Mouse (Mus musculus) left cerebral cortex, postnatal 14 days (tissue): ENCODE data around the gene Prkce. TPM values are rescaled to one million over a fixed set of nuclear protein-coding genes. Genes with fewer than 3 reads are reported as not detected.

Experiments
- DNase-seq, 2 experiments: peaks; one replicate each; pipeline ENCODE4 v3.0.0; 2021 to 2022; ENCODE audit warnings: low spot score in 2 of 2, mixed read lengths in 1 of 2
- intact Hi-C: fragments of 180-260 bp; cut with DNase I; formaldehyde crosslinking; loops from one replicate; pipeline ENCODE4 v1.15.1; 2025
- total RNA-seq, 2 experiments: library from RNA; stranded (reverse); gene quantifications; 2 replicates each; pipeline ENCODE4 v1.2.3; 2021

The Prkce gene
- total RNA-seq, 2 experiments from 2014 or later, result 248 to 271 TPM

GRCm38 (mm10) chr17:86316771-86317170 is 149.2 kb downstream of the Prkce start:
- intact Hi-C loops, result no loop called here
- DNase-seq, result no peak

- intact Hi-C loops, result no loop called here
- no peak for DNase-seq
These were observed 149.6 kb downstream of the Prkce start for GRCm38 (mm10) chr17:86317197-86317596.

- intact Hi-C loops, result no loop called here
- DNase-seq, result peak; percentile 69 to 75
These were observed 152.5 kb downstream of the Prkce start for GRCm38 (mm10) chr17:86319967-86320602.

- intact Hi-C loops, result no loop called here
- no peak for DNase-seq
These were observed 155.3 kb downstream of the Prkce start for GRCm38 (mm10) chr17:86322840-86323239.

- intact Hi-C loops, result no loop called here
These were observed 155.7 kb downstream of the Prkce start for GRCm38 (mm10) chr17:86323310-86323709.

GRCm38 (mm10) chr17:86323909-86324686 is 156.5 kb downstream of the Prkce start:
- intact Hi-C loops, result no loop called here
- DNase-seq, result no peak

More at GRCm38 (mm10) chr17:86323310-86323709, 155.7 kb downstream of the Prkce start:
- DNase-seq, result no peak

- intact Hi-C loops, result no loop called here
- DNase-seq, result no peak
These were observed 157.2 kb downstream of the Prkce start for GRCm38 (mm10) chr17:86324756-86325155.

- DNase-seq, result no peak
- intact Hi-C loops, result no loop called here
These were observed 157.7 kb downstream of the Prkce start for GRCm38 (mm10) chr17:86325317-86325716.

- intact Hi-C loops, result no loop called here
- no peak for DNase-seq
These were observed 160.4 kb downstream of the Prkce start for GRCm38 (mm10) chr17:86327958-86328357.

- DNase-seq, result no peak
- intact Hi-C loops, result no loop called here
These were observed 161.9 kb downstream of the Prkce start for GRCm38 (mm10) chr17:86329273-86330075.

GRCm38 (mm10) chr17:86330076-86330955 is 162.7 kb downstream of the Prkce start:
- peak in 1 of 2 experiments; percentile 21 for DNase-seq
- intact Hi-C loops, result no loop called here

GRCm38 (mm10) chr17:86331835-86332234 is 164.2 kb downstream of the Prkce start:
- intact Hi-C loops, result no loop called here
- DNase-seq, result no peak

- no peak for DNase-seq
- intact Hi-C loops, result no loop called here
These were observed 167.4 kb downstream of the Prkce start for GRCm38 (mm10) chr17:86334990-86335389.

GRCm38 (mm10) chr17:86336652-86337073 is 169.1 kb downstream of the Prkce start:
- no peak for DNase-seq
- intact Hi-C loops, result no loop called here

GRCm38 (mm10) chr17:86337076-86337475 is 169.5 kb downstream of the Prkce start:
- DNase-seq, result no peak
- intact Hi-C loops, result no loop called here

GRCm38 (mm10) chr17:86338328-86338727 is 170.7 kb downstream of the Prkce start:
- no peak for DNase-seq
- intact Hi-C loops, result no loop called here

- DNase-seq, result no peak
- intact Hi-C loops, result loop anchor here (5.0 to 10.0 kb wide), 2 partner anchors 42 to 91 kb away; no protein-coding TSS in a partner anchor
These were observed 176.4 kb downstream of the Prkce start for GRCm38 (mm10) chr17:86344032-86344431.

- intact Hi-C loops, result loop anchor here (5.0 to 10.0 kb wide), 2 partner anchors 89 to 178 kb away; partner anchors contain the start of gene Prkce
- DNase-seq, result peak; percentile 86 to 94
These were observed 177.8 kb downstream of the Prkce start for GRCm38 (mm10) chr17:86345234-86346005.
